ENCODE assay signal across 21 mouse cellular contexts in genomic region chr4:43367787-43368186, GRCm38 (mm10). TPM values are rescaled to one million over a fixed set of nuclear protein-coding genes. Genes with fewer than 3 reads are reported as not detected.
DNase-seq lines count a peak whose midpoint lies in the region; ATAC-seq lines count a peak whose summit lies in the region.
"Had no signal": no experiment of that assay in that cellular context is flagged by ENCODE, and none has a peak within 500 bp of the region (broad histone marks: within the 10 kb centered on the region; RNA-seq: fewer than 3 reads in every experiment).

No protein-coding gene starts in this region.

- DNase-seq in heart, adult 11 months = peak; percentile 75
- DNase-seq in heart, adult 8-10 months (ENCODE audit: low spot score) = no peak
- no peak for DNase-seq in urinary bladder, postnatal 4 days (ENCODE audit: low spot score in 2 of 2)
- DNase-seq in kidney, adult 8-10 months = no peak
- DNase-seq in cerebellum, postnatal 25 days = no peak
- DNase-seq: adrenal gland, adult 8-10 months; adrenal gland, postnatal 25 days; B cell, adult 2 months; cerebellum, adult 11-12 months; cerebellum, adult 8-10 months; cerebellum, postnatal 14 days; embryo, embryonic 11 days; gastrocnemius, postnatal 25 days; heart, adult 18-20 months; heart, postnatal 14 days; heart, postnatal 4 days had no signal

- ATAC-seq in granulocyte monocyte progenitor cell, adult 5-6 weeks (replicated peaks; ENCODE audit: poor library complexity, severe bottlenecking) = peak; percentile 53
- ATAC-seq in megakaryocyte progenitor cell, adult 5-6 weeks (replicated peaks; ENCODE audit: poor library complexity) = peak; percentile 53; the same call in 1 of the 2 replicates
- ATAC-seq: activated CD4-positive, CD25-positive, alpha-beta regulatory T cell, adult 4 months; forebrain, embryonic 15.5 days had no signal

RNA-seq across cellular contexts. Expression of gene Rusc2, which starts 14.0 kb away (rescaled TPM):
- total RNA-seq in heart, adult 8-10 months (2022) = 10 to 100 TPM; 47.4 to 58.6 (median 48.9) TPM
- 1.3 and 2.9 TPM in 2 replicates for total RNA-seq in granulocyte monocyte progenitor cell, adult 5-6 weeks (2014; fragmentation: Nextera tagmentation)
- 1.7 and 1.9 TPM in 2 replicates for total RNA-seq in granulocyte monocyte progenitor cell, adult 5-6 weeks (2017)
- 0.32 and 0.44 TPM in 2 replicates for total RNA-seq in megakaryocyte progenitor cell, adult 5-6 weeks (2015)
- total RNA-seq in megakaryocyte progenitor cell, adult 5-6 weeks (2017) = 0.61 and 0.71 TPM in 2 replicates
- total RNA-seq: CH12.LX had no signal

Comparison
In these comparisons a context has a peak if more than half of its experiments do, and no peak if none do; other contexts are left out.
1. RNA of gene Rusc2, which starts 14.0 kb away (total RNA-seq): 47.4 to 58.6 TPM in heart, adult 8-10 months; 1.3 to 2.9 TPM in granulocyte monocyte progenitor cell, adult 5-6 weeks and 0.32 to 0.71 TPM in megakaryocyte progenitor cell, adult 5-6 weeks; every median in the first group is over 10 times any median in the second.